ENCODE assay signal across 8 mouse cellular contexts in genomic region chr8:4258233-4258632, GRCm38 (mm10). TPM values are rescaled to one million over a fixed set of nuclear protein-coding genes. Genes with fewer than 3 reads are reported as not detected.
DNase-seq lines count a peak whose midpoint lies in the region; ATAC-seq and TF ChIP-seq lines count a peak whose summit lies in the region.

No protein-coding gene starts in this region.

- peak overlapping the region; percentile 82 for H3K4me3 ChIP-seq in forebrain, embryonic 11.5 days (ENCODE audit: low read depth, low read length)
- peak overlapping the region; percentile 84 for H3K4me3 ChIP-seq in layer of hippocampus, adult 2 months
- H3K4me3 ChIP-seq in lung, embryonic 16.5 days (ENCODE audit: low read length) = peak overlapping the region; percentile 78
- H3K4me3 ChIP-seq in olfactory bulb, adult 2 months (ENCODE audit: insufficient read depth, low read depth, low read length) = peak overlapping the region; percentile 95
- H3K4me3 ChIP-seq in thymus, adult 2 months (ENCODE audit: control insufficient read depth, insufficient read depth, low read length) = peak overlapping the region; percentile 54

- H3K36me3 ChIP-seq in forebrain, embryonic 11.5 days (ENCODE audit: control insufficient read depth, insufficient read depth, low read length) = peaks cover 4% of the 10 kb centered on the region; the same call in 1 of the 2 replicates
- H3K36me3 ChIP-seq in lung, embryonic 16.5 days (ENCODE audit: control insufficient read depth, insufficient read depth, low read length) = peaks cover 14% of the 10 kb centered on the region
- H3K36me3 ChIP-seq in thymus, adult 2 months (ENCODE audit: control insufficient read depth, insufficient read depth, low read length) = no peaks in the 10 kb centered on the region

- TF ChIP-seq POLR2A in olfactory bulb, adult 2 months (IDR thresholded peaks at IDR 0.05; ENCODE audit: insufficient read depth, low read depth, low read length) = no peak
- TF ChIP-seq POLR2A in thymus, adult 2 months (IDR thresholded peaks at IDR 0.05; ENCODE audit: control insufficient read depth, extremely low read depth, insufficient read depth, low read length, poor library complexity) = no peak

- peak; percentile 72 for ATAC-seq in forebrain, embryonic 11.5 days (replicated peaks; ENCODE audit: low FRiP score)
- peak; percentile 55 for ATAC-seq in lung, embryonic 16.5 days (ENCODE audit: low read depth)

- peak; percentile 97 for TF ChIP-seq CTCF in layer of hippocampus, adult 2 months (conservative IDR thresholded peaks at IDR 0.05)
- peak; percentile 92 for TF ChIP-seq CTCF in olfactory bulb, adult 2 months (IDR thresholded peaks at IDR 0.05; ENCODE audit: insufficient read depth, low read depth, low read length)
- TF ChIP-seq CTCF in thymus, adult 2 months (IDR thresholded peaks at IDR 0.05; ENCODE audit: borderline replicate concordance, control insufficient read depth, extremely low read depth, insufficient read depth, low read length, poor library complexity) = peak; percentile 92

- H3K27me3 ChIP-seq in forebrain, embryonic 11.5 days (ENCODE audit: control insufficient read depth, insufficient read depth, low read length) = no peaks in the 10 kb centered on the region
- no peaks in the 10 kb centered on the region for H3K27me3 ChIP-seq in lung, embryonic 16.5 days (ENCODE audit: control insufficient read depth, insufficient read depth, low read depth, low read length)
- H3K27me3 ChIP-seq in thymus, adult 2 months (ENCODE audit: control insufficient read depth, insufficient read depth, low read length) = no peaks in the 10 kb centered on the region

- peak; percentile 90 for DNase-seq in ES-CJ7 (ENCODE audit: low read depth, low spot score)
- peak; percentile 59 for DNase-seq in c-Kit-positive CD71-negative TER-119-negative erythroid progenitor cells, embryonic 14.5 days (ENCODE audit: low read depth)
- peak; percentile 95 for DNase-seq in forebrain, embryonic 11.5 days (ENCODE audit: low spot score)
- peak; percentile 76 to 84 for DNase-seq in heart, postnatal 14 days
- peak; percentile 82 to 88 for DNase-seq in layer of hippocampus, adult 2 months (ENCODE audit: low spot score in 2 of 2)
- peak; percentile 85 for DNase-seq in thymus, adult 2 months

- H3K4me1 ChIP-seq in forebrain, embryonic 11.5 days (replicated peaks; ENCODE audit: control insufficient read depth, insufficient read depth, low read length) = peaks cover 21% of the 10 kb centered on the region
- peaks cover 18% of the 10 kb centered on the region for H3K4me1 ChIP-seq in lung, embryonic 16.5 days (replicated peaks; ENCODE audit: control insufficient read depth, insufficient read depth, low read length)
- peaks cover 47% of the 10 kb centered on the region for H3K4me1 ChIP-seq in olfactory bulb, adult 2 months (ENCODE audit: control insufficient read depth, insufficient read depth, low read length)
- H3K4me1 ChIP-seq in thymus, adult 2 months (replicated peaks; ENCODE audit: control insufficient read depth, insufficient read depth, low read length) = peaks cover 7% of the 10 kb centered on the region

- H3K9ac ChIP-seq in forebrain, embryonic 11.5 days (ENCODE audit: low read length) = peak overlapping the region; percentile 86
- peak overlapping the region; percentile 79 for H3K9ac ChIP-seq in lung, embryonic 16.5 days (ENCODE audit: low read length)

- no peaks in the 10 kb centered on the region for H3K9me3 ChIP-seq in forebrain, embryonic 11.5 days (ENCODE audit: control insufficient read depth, low read length)
- H3K9me3 ChIP-seq in lung, embryonic 16.5 days (ENCODE audit: control insufficient read depth, low read length) = no peaks in the 10 kb centered on the region

- intact Hi-C loops in heart, postnatal 14 days (cut with DNase I) = loop anchor here (2.0 kb wide), 1 partner anchor 117 kb away; no protein-coding TSS in a partner anchor

- H3K27ac ChIP-seq in forebrain, embryonic 11.5 days (ENCODE audit: low read depth, low read length) = peak overlapping the region; percentile 96
- peak overlapping the region; percentile 97 for H3K27ac ChIP-seq in layer of hippocampus, adult 2 months
- H3K27ac ChIP-seq in lung, embryonic 16.5 days (ENCODE audit: low read length) = peak overlapping the region; percentile 71; the same call in 1 of the 2 replicates
- peak overlapping the region; percentile 92 for H3K27ac ChIP-seq in olfactory bulb, adult 2 months (ENCODE audit: insufficient read depth, low read depth, low read length)
- no peak overlapping the region for H3K27ac ChIP-seq in thymus, adult 2 months (ENCODE audit: control insufficient read depth, insufficient read depth, low read length)

- H3K4me2 ChIP-seq in forebrain, embryonic 11.5 days (ENCODE audit: low read depth, low read length, severe bottlenecking) = peak overlapping the region; percentile 85
- peak overlapping the region; percentile 95 for H3K4me2 ChIP-seq in lung, embryonic 16.5 days (ENCODE audit: low read depth, low read length)

- 2% methylated on average over 35 of the region's 35 CpGs for WGBS in forebrain, embryonic 11.5 days
- WGBS in lung, embryonic 16.5 days = 2% methylated on average over 35 of the region's 35 CpGs
- 3% methylated on average over 35 of the region's 35 CpGs for WGBS in olfactory bulb, adult 2 months
- 6% methylated on average over 35 of the region's 35 CpGs for WGBS in thymus, adult 2 months

RNA-seq across cellular contexts. Expression of gene Ctxn1, which starts 0.8 kb away (rescaled TPM):
- polyA plus RNA-seq in forebrain, embryonic 11.5 days (2014; fragmentation: Nextera tagmentation; extraction: Ambion mirVana) = 153 and 167 TPM in 2 replicates
- 1 to 10 TPM; 2.0 to 2.2 TPM for total RNA-seq in heart, postnatal 14 days (2021)
- total RNA-seq in layer of hippocampus, adult 2 months (2021) = 100 to 1,000 TPM; 515 to 555 TPM
- 54.4 and 58.0 TPM in 2 replicates for polyA plus RNA-seq in lung, embryonic 16.5 days (2015; fragmentation: Nextera tagmentation; extraction: Ambion mirVana)
- polyA plus RNA-seq in olfactory bulb, adult 2 months (2012; ENCODE audit: insufficient read depth, insufficient read length, low replicate concordance, missing spikeins) = not detected in 2 replicates
- 22.5 and 27.0 TPM in 2 replicates for polyA plus RNA-seq in thymus, adult 2 months (2012; rRNA removed)

RNA-seq across cellular contexts. Expression of gene Snapc2, which starts 5.4 kb away (rescaled TPM):
- 64.4 and 77.5 TPM in 2 replicates for polyA plus RNA-seq in forebrain, embryonic 11.5 days (2014; fragmentation: Nextera tagmentation; extraction: Ambion mirVana)
- total RNA-seq in heart, postnatal 14 days (2021) = 10 to 100 TPM; 14.4 to 14.5 TPM
- total RNA-seq in layer of hippocampus, adult 2 months (2021) = 10 to 100 TPM; 27.7 to 27.8 TPM
- 48.7 and 52.0 TPM in 2 replicates for polyA plus RNA-seq in lung, embryonic 16.5 days (2015; fragmentation: Nextera tagmentation; extraction: Ambion mirVana)
- not detected in 2 replicates for polyA plus RNA-seq in olfactory bulb, adult 2 months (2012; ENCODE audit: insufficient read depth, insufficient read length, low replicate concordance, missing spikeins)
- 40.8 and 45.1 TPM in 2 replicates for polyA plus RNA-seq in thymus, adult 2 months (2012; rRNA removed)

RNA-seq across cellular contexts. Expression of gene Tgfbr3l, which starts 10.2 kb away (rescaled TPM):
- polyA plus RNA-seq in forebrain, embryonic 11.5 days (2014; fragmentation: Nextera tagmentation; extraction: Ambion mirVana) = 3.3 and 4.0 TPM in 2 replicates
- 1 to 10 TPM; 3.0 to 4.3 TPM for total RNA-seq in heart, postnatal 14 days (2021)
- total RNA-seq in layer of hippocampus, adult 2 months (2021) = 10 to 100 TPM; 18.0 to 20.3 TPM
- 3.4 and 4.2 TPM in 2 replicates for polyA plus RNA-seq in lung, embryonic 16.5 days (2015; fragmentation: Nextera tagmentation; extraction: Ambion mirVana)
- polyA plus RNA-seq in olfactory bulb, adult 2 months (2012; ENCODE audit: insufficient read depth, insufficient read length, low replicate concordance, missing spikeins) = not detected in 2 replicates
- polyA plus RNA-seq in thymus, adult 2 months (2012; rRNA removed) = 56.4 and 69.7 TPM in 2 replicates

RNA-seq across cellular contexts. Expression of gene Timm44, which starts 17.5 kb away (rescaled TPM):
- polyA plus RNA-seq in forebrain, embryonic 11.5 days (2014; fragmentation: Nextera tagmentation; extraction: Ambion mirVana) = 67.0 and 75.3 TPM in 2 replicates
- 100 to 1,000 TPM; 110 to 117 TPM for total RNA-seq in heart, postnatal 14 days (2021)
- 10 to 100 TPM; 73.9 to 78.8 TPM for total RNA-seq in layer of hippocampus, adult 2 months (2021)
- polyA plus RNA-seq in lung, embryonic 16.5 days (2015; fragmentation: Nextera tagmentation; extraction: Ambion mirVana) = 56.5 and 57.2 TPM in 2 replicates
- not detected in 2 replicates for polyA plus RNA-seq in olfactory bulb, adult 2 months (2012; ENCODE audit: insufficient read depth, insufficient read length, low replicate concordance, missing spikeins)
- polyA plus RNA-seq in thymus, adult 2 months (2012; rRNA removed) = 84.4 and 88.0 TPM in 2 replicates

RNA-seq across cellular contexts. Expression of gene Gm49320, which starts 19.6 kb away (rescaled TPM):
- polyA plus RNA-seq in forebrain, embryonic 11.5 days (2014; fragmentation: Nextera tagmentation; extraction: Ambion mirVana) = 0.88 and 0.90 TPM in 2 replicates
- total RNA-seq in heart, postnatal 14 days (2021) = under 1 TPM in 1 of 2 experiments, not detected in 1; 0.38 TPM
- total RNA-seq in layer of hippocampus, adult 2 months (2021) = 1 to 10 TPM; 1.1 to 2.4 TPM
- polyA plus RNA-seq in lung, embryonic 16.5 days (2015; fragmentation: Nextera tagmentation; extraction: Ambion mirVana) = 1.1 and 1.6 TPM in 2 replicates
- not detected in 2 replicates for polyA plus RNA-seq in olfactory bulb, adult 2 months (2012; ENCODE audit: insufficient read depth, insufficient read length, low replicate concordance, missing spikeins)
- 2.6 and 4.6 TPM in 2 replicates for polyA plus RNA-seq in thymus, adult 2 months (2012; rRNA removed)

Comparison
In these comparisons a context has a peak if more than half of its experiments do, and no peak if none do; other contexts are left out.
1. RNA of gene Snapc2, which starts 5.4 kb away (polyA plus RNA-seq): 64.4 to 77.5 TPM in forebrain, embryonic 11.5 days, 48.7 to 52.0 TPM in lung, embryonic 16.5 days and 40.8 to 45.1 TPM in thymus, adult 2 months; not detected in olfactory bulb, adult 2 months; every median in the first group is over 10 times any median in the second.
2. Peak in every context shown above with its lines, with median percentiles within 50 percentile points of each other: DNase-seq, H3K4me3 ChIP-seq and CTCF ChIP-seq.